Comparison of ENCODE assay signal across 24 mouse cellular contexts in the genomic region with DNA sequence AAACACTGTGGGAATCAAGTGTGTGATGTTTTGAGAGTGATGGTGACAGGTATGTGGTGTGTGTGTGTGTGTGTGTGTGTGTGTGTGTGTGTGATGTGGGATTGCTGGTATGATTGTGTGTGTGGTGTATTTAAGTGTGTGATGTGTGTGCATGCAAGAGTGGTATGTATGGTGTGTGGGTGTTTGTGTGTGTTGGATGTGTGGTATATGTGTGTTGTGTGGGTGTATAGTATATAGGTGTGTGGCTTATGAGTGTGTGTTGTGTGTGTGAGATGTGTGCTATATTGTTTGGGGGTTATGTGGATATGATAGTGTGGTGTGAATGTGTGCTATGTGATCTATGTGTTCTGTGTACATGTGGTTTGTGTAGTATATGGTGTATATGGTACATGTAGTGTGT. TPM values are rescaled to one million over a fixed set of nuclear protein-coding genes. Genes with fewer than 3 reads are reported as not detected.
DNase-seq lines count a peak whose midpoint lies in the region; ATAC-seq and TF ChIP-seq lines count a peak whose summit lies in the region.
"Had no signal": no experiment of that assay in that cellular context is flagged by ENCODE, and none has a peak within 500 bp of the region (broad histone marks: within the 10 kb centered on the region; RNA-seq: fewer than 3 reads in every experiment).

No protein-coding gene starts in this region.

- H3K9me3 ChIP-seq in heart, embryonic 12.5 days (replicated peaks): no peaks in the 10 kb centered on the region
- no peaks in the 10 kb centered on the region for H3K9me3 ChIP-seq in lung, embryonic 15.5 days
- no peaks in the 10 kb centered on the region for H3K9me3 ChIP-seq in midbrain, embryonic 13.5 days
- H3K9me3 ChIP-seq in midbrain, embryonic 11.5 days (ENCODE audit: control insufficient read depth, low read length): no peaks in the 10 kb centered on the region; the same call in 1 of the 2 replicates
- H3K9me3 ChIP-seq: forebrain, embryonic 13.5 days; forebrain, embryonic 15.5 days had no signal

- no peak overlapping the region for H3K9ac ChIP-seq in heart, embryonic 12.5 days
- no peak overlapping the region for H3K9ac ChIP-seq in lung, embryonic 15.5 days
- no peak overlapping the region for H3K9ac ChIP-seq in midbrain, embryonic 13.5 days (replicated peaks)
- H3K9ac ChIP-seq in midbrain, embryonic 11.5 days (ENCODE audit: low read length): no peak overlapping the region
- H3K9ac ChIP-seq: embryonic facial prominence, embryonic 13.5 days; forebrain, embryonic 13.5 days; forebrain, embryonic 15.5 days; forebrain, postnatal 0 days had no signal

- H3K36me3 ChIP-seq in heart, embryonic 12.5 days: no peaks in the 10 kb centered on the region
- no peaks in the 10 kb centered on the region for H3K36me3 ChIP-seq in lung, embryonic 15.5 days
- no peaks in the 10 kb centered on the region for H3K36me3 ChIP-seq in midbrain, embryonic 13.5 days
- no peaks in the 10 kb centered on the region for H3K36me3 ChIP-seq in midbrain, embryonic 11.5 days (ENCODE audit: control insufficient read depth, insufficient read depth, low read length)
- H3K36me3 ChIP-seq: embryonic facial prominence, embryonic 13.5 days; forebrain, embryonic 15.5 days had no signal

- DNase-seq in heart, postnatal 14 days: no peak
- no peak for DNase-seq in lung, postnatal 25 days (ENCODE audit: low spot score)
- DNase-seq in midbrain, embryonic 11.5 days (ENCODE audit: low spot score, missing footprints): no peak
- no peak for DNase-seq in thymus, adult 18-20 months
- DNase-seq: adrenal gland, adult 2 months; adrenal gland, postnatal 10 days; adrenal gland, postnatal 25 days; cerebellum, adult 11 months; cerebellum, adult 18-20 months; cerebellum, adult 8-10 months; cerebellum, adult 9-11 months; cerebellum, postnatal 14 days; cerebellum, postnatal 36 days; embryo, embryonic 11 days; forebrain, postnatal 0 days had no signal

- H3K4me3 ChIP-seq in heart, embryonic 12.5 days: no peak overlapping the region
- H3K4me3 ChIP-seq in lung, embryonic 15.5 days: no peak overlapping the region
- H3K4me3 ChIP-seq in midbrain, embryonic 13.5 days (replicated peaks): no peak overlapping the region
- H3K4me3 ChIP-seq in midbrain, embryonic 11.5 days (ENCODE audit: low read depth, low read length): no peak overlapping the region
- H3K4me3 ChIP-seq in embryonic fibroblast, embryonic 13.5 days (ENCODE audit: insufficient read depth, low read length): no peak overlapping the region
- H3K4me3 ChIP-seq: embryonic facial prominence, embryonic 13.5 days; erythroblast, embryonic 14.5 days; forebrain, embryonic 13.5 days; forebrain, embryonic 15.5 days had no signal

- H3K4me2 ChIP-seq in heart, embryonic 12.5 days: no peak overlapping the region
- H3K4me2 ChIP-seq in lung, embryonic 15.5 days: no peak overlapping the region
- H3K4me2 ChIP-seq in midbrain, embryonic 13.5 days (replicated peaks): no peak overlapping the region
- no peak overlapping the region for H3K4me2 ChIP-seq in midbrain, embryonic 11.5 days
- H3K4me2 ChIP-seq: embryonic facial prominence, embryonic 13.5 days; forebrain, embryonic 13.5 days; forebrain, embryonic 15.5 days had no signal

- intact Hi-C loops in heart, postnatal 14 days (cut with DNase I): no loop called here

- H3K27ac ChIP-seq in heart, embryonic 12.5 days (ENCODE audit: poor library complexity, severe bottlenecking): no peak overlapping the region
- no peak overlapping the region for H3K27ac ChIP-seq in lung, embryonic 15.5 days
- H3K27ac ChIP-seq in midbrain, embryonic 13.5 days: no peak overlapping the region
- H3K27ac ChIP-seq in midbrain, embryonic 11.5 days (ENCODE audit: low read depth, low read length): no peak overlapping the region
- no peak overlapping the region for H3K27ac ChIP-seq in embryonic fibroblast, embryonic 13.5 days (ENCODE audit: insufficient read depth, low read length)
- H3K27ac ChIP-seq: forebrain, embryonic 13.5 days; forebrain, embryonic 15.5 days had no signal

- no peaks in the 10 kb centered on the region for H3K27me3 ChIP-seq in heart, embryonic 12.5 days (replicated peaks)
- no peaks in the 10 kb centered on the region for H3K27me3 ChIP-seq in lung, embryonic 15.5 days
- H3K27me3 ChIP-seq in midbrain, embryonic 13.5 days: no peaks in the 10 kb centered on the region
- no peaks in the 10 kb centered on the region for H3K27me3 ChIP-seq in midbrain, embryonic 11.5 days (ENCODE audit: control insufficient read depth, insufficient read depth, low read length)
- H3K27me3 ChIP-seq: embryonic facial prominence, embryonic 13.5 days; forebrain, embryonic 13.5 days; forebrain, embryonic 15.5 days had no signal

- H3K4me1 ChIP-seq in heart, embryonic 12.5 days (replicated peaks): peaks cover 12% of the 10 kb centered on the region
- H3K4me1 ChIP-seq in lung, embryonic 15.5 days: peaks cover 13% of the 10 kb centered on the region
- peaks cover 3% of the 10 kb centered on the region for H3K4me1 ChIP-seq in midbrain, embryonic 13.5 days (replicated peaks)
- peaks cover 2% of the 10 kb centered on the region for H3K4me1 ChIP-seq in midbrain, embryonic 11.5 days (ENCODE audit: control insufficient read depth, insufficient read depth, low read length)
- H3K4me1 ChIP-seq in embryonic fibroblast, embryonic 13.5 days (ENCODE audit: control insufficient read depth, insufficient read depth, low read length): no peaks in the 10 kb centered on the region

- TF ChIP-seq POLR2A in embryonic fibroblast, embryonic 13.5 days (IDR thresholded peaks at IDR 0.05; ENCODE audit: low read depth, low read length): no peak

- 0 out of 2 replicates have a peak, but pooled peaks have one; percentile 1 for TF ChIP-seq CTCF in embryonic fibroblast, embryonic 13.5 days (IDR thresholded peaks at IDR 0.05; ENCODE audit: borderline replicate concordance, insufficient read depth, low read length)

- ATAC-seq in heart, embryonic 12.5 days (ENCODE audit: insufficient number of reproducible peaks, low FRiP score): peak; percentile 39; the same call in 1 of the 2 replicates
- peak; percentile 30; the same call in 1 of the 2 replicates for ATAC-seq in lung, embryonic 15.5 days (ENCODE audit: borderline replicate concordance, extremely low read depth, low FRiP score, low TSS enrichment)
- peak; percentile 66; the same call in 1 of the 2 replicates for ATAC-seq in midbrain, embryonic 13.5 days
- no peak for ATAC-seq in midbrain, embryonic 11.5 days (ENCODE audit: low FRiP score)
- ATAC-seq: forebrain, embryonic 13.5 days; forebrain, embryonic 15.5 days; forebrain, postnatal 0 days had no signal

RNA-seq across cellular contexts. Expression of a gene that starts 35.4 kb away (rescaled TPM):
- 18.7 and 19.3 TPM in 2 replicates for polyA plus RNA-seq in heart, embryonic 12.5 days (2016; fragmentation: Nextera tagmentation; extraction: Ambion mirVana)
- 10 to 100 TPM; 17.9 to 18.4 TPM for total RNA-seq in heart, postnatal 14 days (2021)
- polyA plus RNA-seq in lung, embryonic 15.5 days (2015; fragmentation: Nextera tagmentation; extraction: Ambion mirVana): 107 and 115 TPM in 2 replicates
- 10.2 and 10.4 TPM in 2 replicates for polyA plus RNA-seq in midbrain, embryonic 13.5 days (2015; fragmentation: Nextera tagmentation; extraction: Ambion mirVana)
- 41.2 and 41.6 TPM in 2 replicates for polyA plus RNA-seq in midbrain, embryonic 11.5 days (2014; fragmentation: Nextera tagmentation; extraction: Ambion mirVana)
- 122 and 143 TPM in 2 replicates for polyA plus RNA-seq in embryonic fibroblast, embryonic 13.5 days (2011; ENCODE audit: insufficient read length, low read depth, missing spikeins)
- total RNA-seq: MEL had no signal
